Mouse (Mus musculus) cerebellum, adult 2 months (tissue): ENCODE measurements at regions not wholly inside any gene's neighbourhood (a gene's known extent, or its start where the extent isn't known, plus 50 kb on each side); places are given as distances from the start of the nearest gene placed in this dataset.

Experiments used
- DNase-seq, 2 experiments: peaks; one replicate each; pipeline ENCODE4 v3.0.0; 2021
- H3K27ac ChIP-seq: fragments of 200-500 bp; 2 replicates; pipeline ENCODE4 v1.5.1; 2012; ENCODE audit warnings: low read length, control low read depth, inconsistent platforms; ENCODE audit not compliant: insufficient read depth
- H3K27me3 ChIP-seq: fragments of 200-500 bp; 2 replicates; pipeline ENCODE4 v1.6.1; 2012; ENCODE audit warnings: inconsistent platforms, mild to moderate bottlenecking, low read length, moderate library complexity; ENCODE audit not compliant: control insufficient read depth, insufficient read depth
- H3K4me1 ChIP-seq: fragments of 200-500 bp; 2 replicates; pipeline ENCODE4 v1.6.1; 2011; ENCODE audit warnings: low read length; ENCODE audit not compliant: control insufficient read depth, insufficient read depth
- H3K4me3 ChIP-seq: fragments of 200-500 bp; replicated peaks from 2 replicates; pipeline ENCODE3; 2011; ENCODE audit warnings: mild to moderate bottlenecking, low read depth, low read length, control low read depth; ENCODE audit not compliant: insufficient read depth
- CTCF ChIP-seq: fragments of 200-500 bp; IDR thresholded peaks from 2 replicates; pipeline ENCODE4 v1.5.1; 2011; ENCODE audit warnings: low read depth, mild to moderate bottlenecking, control low read depth, low read length, moderate library complexity, borderline replicate concordance; ENCODE audit not compliant: insufficient read depth
- POLR2A ChIP-seq: fragments of 200-500 bp; IDR thresholded peaks from 2 replicates; pipeline ENCODE4 v1.6.1; 2011; ENCODE audit warnings: low read length, control low read depth, borderline replicate concordance; ENCODE audit not compliant: insufficient read depth
- WGBS: fragments of 180-500 bp; shearing (Covaris S2); methylation state at CpG from one replicate; pipeline ENCODE4 v1.1.7; 2018; 5-methylcytosine and 5-hydroxymethylcytosine counted together

DNA sequence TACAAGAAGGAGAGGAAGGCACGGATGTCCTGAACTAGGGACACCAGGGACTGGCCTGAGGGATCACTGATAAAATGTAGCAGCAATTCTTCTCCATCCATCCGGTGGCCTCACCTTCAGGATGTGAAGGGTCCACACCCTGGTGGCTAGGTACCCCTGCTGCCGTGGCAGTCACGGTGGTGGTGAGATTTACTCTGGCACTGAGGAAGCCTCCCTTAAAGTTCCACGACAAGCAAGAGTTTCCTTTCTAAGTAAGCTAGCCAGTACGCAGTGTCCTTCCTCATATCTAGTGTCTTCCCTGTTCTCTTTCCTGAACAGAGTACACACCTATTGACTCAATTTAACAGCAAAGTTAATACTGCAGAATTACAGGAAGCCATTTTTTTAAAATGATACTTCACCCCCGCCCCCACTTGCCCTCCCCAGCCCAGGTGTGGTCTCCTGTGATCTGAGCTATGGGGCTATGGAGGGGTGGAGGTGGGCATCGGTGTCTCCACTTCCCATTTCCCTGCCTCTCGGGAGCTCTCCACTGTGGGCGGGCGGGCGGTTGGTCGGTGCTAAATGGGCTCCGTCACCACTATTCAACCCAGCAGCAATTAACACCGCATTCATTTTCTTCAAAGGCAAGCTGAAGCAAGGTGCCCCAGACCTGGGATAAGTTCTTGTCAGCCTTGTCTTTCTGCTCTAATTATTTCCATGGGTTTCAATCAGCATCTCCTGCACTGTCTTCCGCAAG is 201.2 kb upstream of the Klf14 start:
- no peak for TF ChIP-seq CTCF
- TF ChIP-seq POLR2A: no peak
- 90% methylated on average over 16 of the region's 16 CpGs for whole genome bisulfite sequencing
- DNase-seq: no peak
- no peaks in the 10 kb centered on the region for H3K27me3 ChIP-seq
- no peak overlapping the region for H3K4me3 ChIP-seq
- no peak overlapping the region for H3K27ac ChIP-seq
- peaks cover 29% of the 10 kb centered on the region for H3K4me1 ChIP-seq

DNA sequence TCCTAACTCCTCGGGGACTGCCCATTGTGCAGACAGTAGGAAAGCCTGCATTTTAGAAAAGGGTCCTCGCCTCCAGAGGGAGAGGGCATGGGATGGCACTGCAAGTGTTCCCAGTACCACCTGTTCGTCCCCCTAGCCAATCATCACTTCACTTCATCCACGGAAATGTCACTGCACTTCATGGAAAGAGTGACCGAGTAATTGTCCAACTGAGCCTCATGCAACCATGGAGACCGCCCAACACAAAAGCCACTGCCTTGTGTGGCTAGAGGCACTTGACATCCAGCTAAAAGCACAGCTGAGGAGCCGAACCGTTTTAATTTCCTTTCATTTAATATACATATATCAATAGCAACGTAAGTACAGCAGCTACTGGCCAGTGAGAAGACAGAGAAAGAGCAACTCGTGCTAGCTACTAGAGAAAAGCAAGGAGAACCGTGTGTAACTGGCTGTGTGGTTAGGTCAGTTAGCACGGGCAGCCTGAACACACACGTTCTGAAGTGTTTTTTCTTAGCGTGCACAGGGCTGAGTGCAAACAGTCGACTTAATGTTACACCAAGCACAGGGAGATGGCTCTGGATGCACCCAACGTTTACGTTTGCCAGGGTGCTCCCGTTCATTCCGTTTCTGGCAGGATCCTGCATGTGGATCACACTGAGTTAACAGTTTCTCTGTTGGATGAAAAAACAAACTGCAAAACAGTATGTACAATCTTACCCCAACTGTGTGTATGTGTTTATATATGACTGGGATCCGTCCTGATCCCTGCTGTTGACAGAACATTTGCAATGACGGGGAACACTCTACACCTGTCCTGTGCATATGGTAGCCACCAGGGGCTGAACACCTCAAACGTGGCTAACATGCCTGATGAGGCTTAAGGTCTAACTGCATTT is 202.8 kb upstream of the Klf14 start:
- peaks cover 23% of the 10 kb centered on the region for H3K4me1 ChIP-seq
- no peak overlapping the region for H3K4me3 ChIP-seq
- no peak for TF ChIP-seq POLR2A
- TF ChIP-seq CTCF: no peak
- H3K27ac ChIP-seq: no peak overlapping the region
- no peaks in the 10 kb centered on the region for H3K27me3 ChIP-seq
- 52% methylated on average over 22 of the region's 22 CpGs for WGBS
- DNase-seq: no peak

DNA sequence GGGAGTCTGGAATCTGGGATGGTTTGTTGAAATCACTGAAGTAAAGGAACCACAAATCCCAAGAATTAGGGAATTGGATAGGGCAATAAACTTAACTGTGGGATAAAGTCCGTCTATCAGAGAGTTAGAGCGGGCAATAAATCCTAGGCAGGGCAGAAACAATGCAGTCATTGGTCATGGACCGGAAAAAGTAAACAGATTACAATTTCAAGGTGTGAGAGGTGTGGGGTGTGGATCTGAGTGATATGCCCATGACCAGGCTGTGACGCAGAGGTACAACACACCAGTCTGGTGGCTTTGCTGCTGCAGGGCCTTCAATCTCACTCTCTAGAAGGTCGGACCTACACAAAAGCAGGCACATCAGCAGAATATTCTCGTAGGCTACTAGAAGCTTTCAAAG is 206.1 kb upstream of the Klf14 start:
- Histone ChIP-seq H3K4me1 (peaks cover 6% of the 10 kb centered on the region), H3K4me3 (no peak overlapping the region), H3K27me3 (no peaks in the 10 kb centered on the region), H3K27ac (no peak overlapping the region)
- DNase-seq: no peak
- 98% methylated on average over 6 of the region's 6 CpGs for WGBS
- TF ChIP-seq POLR2A: no peak
- no peak for TF ChIP-seq CTCF

DNA sequence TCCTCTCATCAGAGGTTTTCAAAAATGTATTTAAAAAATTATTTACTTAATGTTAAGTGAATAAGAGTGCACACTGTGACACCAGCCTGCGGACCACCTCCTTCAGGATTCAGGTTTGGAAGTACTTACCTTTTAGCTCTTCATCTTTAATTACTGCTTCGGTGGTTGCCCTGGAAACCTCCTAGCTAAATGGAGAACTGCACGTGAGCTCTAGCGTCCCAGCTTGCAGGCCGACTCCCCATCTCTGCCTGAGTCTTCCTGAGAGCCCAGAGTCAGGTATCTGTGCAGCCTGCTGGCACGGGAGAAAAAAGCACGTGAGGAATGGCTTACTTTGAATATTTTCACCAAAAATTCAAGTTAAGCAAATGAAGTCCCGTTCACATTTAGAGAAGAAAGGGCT is 207.5 kb upstream of the Klf14 start:
- H3K27ac ChIP-seq: no peak overlapping the region
- DNase-seq: no peak
- TF ChIP-seq CTCF (no peak), POLR2A (no peak)
- H3K4me3 ChIP-seq: no peak overlapping the region
- H3K4me1 ChIP-seq: peaks cover 3% of the 10 kb centered on the region
- WGBS: 76% methylated on average over 8 of the region's 8 CpGs
- H3K27me3 ChIP-seq: no peaks in the 10 kb centered on the region

DNA sequence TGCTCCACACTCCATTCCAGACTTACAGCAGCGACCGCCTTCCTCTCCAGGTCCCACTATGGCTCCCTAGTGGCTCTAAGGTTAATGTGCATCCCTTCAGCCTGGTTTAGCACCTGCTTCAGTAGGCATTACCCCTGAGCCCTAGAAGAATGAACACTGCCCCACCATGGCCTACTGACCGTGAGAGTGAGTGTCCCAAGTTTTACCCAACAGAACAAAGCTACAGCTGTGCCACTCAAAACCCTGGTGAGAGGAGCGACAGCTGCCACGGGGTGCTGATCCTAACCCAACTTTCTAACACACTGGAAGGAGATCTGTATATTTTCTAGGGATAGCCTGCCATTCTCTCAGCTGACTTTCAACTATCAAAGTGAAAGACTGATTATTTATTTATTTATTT is 208.9 kb upstream of the Klf14 start:
- no peak for TF ChIP-seq CTCF
- Histone ChIP-seq H3K4me1 (peaks cover 11% of the 10 kb centered on the region; the same call in 1 of the 2 replicates), H3K27me3 (no peaks in the 10 kb centered on the region), H3K27ac (no peak overlapping the region), H3K4me3 (no peak overlapping the region)
- DNase-seq: no peak
- 86% methylated on average over 5 of the region's 5 CpGs for WGBS

DNA sequence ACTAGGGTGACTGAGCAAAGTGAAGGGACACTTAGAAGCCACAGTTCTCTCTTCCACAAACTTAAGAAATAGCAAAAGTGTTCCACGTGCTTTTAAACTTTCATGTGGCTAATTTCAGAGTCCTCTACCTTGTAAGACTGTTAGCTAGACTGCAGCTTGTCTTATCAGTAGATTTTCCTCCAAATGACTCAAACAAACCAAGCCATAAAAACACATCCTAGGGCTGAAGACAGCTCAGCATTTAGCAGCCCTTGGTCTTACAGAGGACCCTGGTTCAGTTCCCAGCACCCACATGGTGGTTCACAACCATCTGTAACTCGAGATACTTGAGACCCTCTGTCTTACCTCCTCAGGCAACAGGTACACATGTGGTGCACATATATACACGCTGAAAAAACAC is 209.9 kb upstream of the Klf14 start:
- WGBS: 92% methylated on average over 3 of the region's 3 CpGs
- Histone ChIP-seq H3K4me3 (no peak overlapping the region), H3K27me3 (no peaks in the 10 kb centered on the region), H3K4me1 (peaks cover 11% of the 10 kb centered on the region; the same call in 1 of the 2 replicates), H3K27ac (no peak overlapping the region)
- no peak for DNase-seq
- TF ChIP-seq CTCF: no peak
- no peak for TF ChIP-seq POLR2A

DNA sequence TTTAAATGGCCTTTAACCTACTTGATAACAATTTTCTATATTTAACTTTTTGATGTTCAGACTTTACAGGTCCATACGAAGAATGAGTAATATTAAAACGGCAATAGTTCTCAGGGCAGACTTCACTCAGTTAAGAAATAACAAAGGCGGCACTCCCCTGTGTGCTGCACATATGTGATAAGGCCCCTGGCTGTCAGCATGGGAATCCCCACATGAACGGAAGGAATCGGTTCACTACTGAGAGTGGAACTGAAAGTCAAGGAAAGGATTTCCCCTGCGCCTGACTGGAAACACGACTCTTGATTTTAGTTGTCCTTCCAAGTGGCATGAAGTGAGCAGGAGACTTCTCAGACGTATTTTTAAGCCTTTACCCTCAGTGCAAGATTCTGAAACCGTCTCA is 210.5 kb upstream of the Klf14 start:
- Histone ChIP-seq H3K27ac (no peak overlapping the region), H3K4me3 (no peak overlapping the region), H3K4me1 (peaks cover 11% of the 10 kb centered on the region; the same call in 1 of the 2 replicates), H3K27me3 (no peaks in the 10 kb centered on the region)
- no peak for DNase-seq
- 88% methylated on average over 9 of the region's 9 CpGs for WGBS
- no peak for TF ChIP-seq POLR2A
- no peak for TF ChIP-seq CTCF
